ENCODE assay signal across 8 mouse cellular contexts in the genomic region with DNA sequence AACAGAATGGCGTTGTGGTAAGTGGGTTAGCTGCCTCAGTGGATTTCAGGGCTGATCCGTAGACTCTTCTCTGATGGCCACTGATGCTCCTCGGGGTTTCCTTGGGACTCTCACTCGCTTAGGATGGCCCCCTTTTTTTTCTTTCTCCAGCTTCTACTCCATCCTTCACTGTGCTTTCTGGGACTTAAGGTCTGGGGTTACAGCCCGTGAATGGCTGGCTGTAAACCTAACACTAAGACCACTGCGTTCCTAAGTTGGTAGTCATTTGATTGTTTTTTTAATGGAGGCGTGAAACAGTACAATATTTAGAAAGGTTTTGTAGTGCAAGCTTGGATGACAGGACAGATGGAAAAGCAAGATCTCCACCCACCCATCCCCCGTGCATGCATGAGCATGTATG. TPM values are rescaled to one million over a fixed set of nuclear protein-coding genes. Genes with fewer than 3 reads are reported as not detected.
DNase-seq lines count a peak whose midpoint lies in the region; ATAC-seq lines count a peak whose summit lies in the region.

No protein-coding gene starts in this region.

- no peak for DNase-seq in heart, adult 9 months (ENCODE audit: low spot score in 2 of 2)
- peak; percentile 29 for DNase-seq in brain, adult 2 months (ENCODE audit: low read depth, low spot score)
- DNase-seq in midbrain, embryonic 14.5 days: no peak
- no peak for DNase-seq in thymus, postnatal 14 days
- DNase-seq in right cerebral cortex, postnatal 4 days: no peak
- no peak for DNase-seq in kidney, postnatal 25 days

- peak overlapping the region; percentile 87 for H3K9ac ChIP-seq in heart, embryonic 13.5 days
- H3K9ac ChIP-seq in hindbrain, embryonic 12.5 days: peak overlapping the region; percentile 72
- H3K9ac ChIP-seq in midbrain, embryonic 14.5 days (replicated peaks; ENCODE audit: low read length): peak overlapping the region; percentile 55

- ATAC-seq in heart, embryonic 13.5 days (ENCODE audit: extremely low read depth, insufficient number of reproducible peaks, low FRiP score, low TSS enrichment): no peak
- no peak for ATAC-seq in hindbrain, embryonic 12.5 days (ENCODE audit: low FRiP score)
- no peak for ATAC-seq in midbrain, embryonic 14.5 days (ENCODE audit: low FRiP score, low TSS enrichment)

- H3K4me2 ChIP-seq in heart, embryonic 13.5 days: peak overlapping the region; percentile 88
- peak overlapping the region; percentile 84 for H3K4me2 ChIP-seq in hindbrain, embryonic 12.5 days (replicated peaks)
- peak overlapping the region; percentile 90 for H3K4me2 ChIP-seq in midbrain, embryonic 14.5 days (ENCODE audit: low read length)

- H3K9me3 ChIP-seq in heart, embryonic 13.5 days: no peaks in the 10 kb centered on the region
- no peaks in the 10 kb centered on the region for H3K9me3 ChIP-seq in hindbrain, embryonic 12.5 days (replicated peaks)
- H3K9me3 ChIP-seq in midbrain, embryonic 14.5 days (ENCODE audit: control insufficient read depth, low read length): no peaks in the 10 kb centered on the region

- no peaks in the 10 kb centered on the region for H3K36me3 ChIP-seq in heart, embryonic 13.5 days
- no peaks in the 10 kb centered on the region for H3K36me3 ChIP-seq in hindbrain, embryonic 12.5 days
- no peaks in the 10 kb centered on the region for H3K36me3 ChIP-seq in midbrain, embryonic 14.5 days (ENCODE audit: control insufficient read depth, insufficient read depth, low read length)

- no peaks in the 10 kb centered on the region; the same call in 1 of the 2 replicates for H3K27me3 ChIP-seq in heart, embryonic 13.5 days (replicated peaks)
- no peaks in the 10 kb centered on the region; the same call in 1 of the 2 replicates for H3K27me3 ChIP-seq in hindbrain, embryonic 12.5 days
- no peaks in the 10 kb centered on the region for H3K27me3 ChIP-seq in midbrain, embryonic 14.5 days (ENCODE audit: control insufficient read depth, insufficient read depth, low read length)

- 24% methylated on average over 8 of the region's 8 CpGs for WGBS in heart, embryonic 13.5 days
- WGBS in hindbrain, embryonic 12.5 days: 28% methylated on average over 8 of the region's 8 CpGs
- 24% methylated on average over 8 of the region's 8 CpGs for WGBS in midbrain, embryonic 14.5 days

- H3K27ac ChIP-seq in heart, embryonic 13.5 days (replicated peaks): peak overlapping the region; percentile 67; the same call in 1 of the 2 replicates
- peak overlapping the region; percentile 74; the same call in 1 of the 2 replicates for H3K27ac ChIP-seq in hindbrain, embryonic 12.5 days
- peak overlapping the region; percentile 63 for H3K27ac ChIP-seq in midbrain, embryonic 14.5 days (replicated peaks; ENCODE audit: low read depth, low read length)

- H3K4me3 ChIP-seq in heart, embryonic 13.5 days: peak overlapping the region; percentile 81
- H3K4me3 ChIP-seq in hindbrain, embryonic 12.5 days: peak overlapping the region; percentile 91
- peak overlapping the region; percentile 95 for H3K4me3 ChIP-seq in midbrain, embryonic 14.5 days (replicated peaks; ENCODE audit: low read depth, low read length)

- H3K4me1 ChIP-seq in heart, embryonic 13.5 days: peaks cover 17% of the 10 kb centered on the region
- peaks cover 11% of the 10 kb centered on the region for H3K4me1 ChIP-seq in hindbrain, embryonic 12.5 days
- peaks cover 11% of the 10 kb centered on the region for H3K4me1 ChIP-seq in midbrain, embryonic 14.5 days (ENCODE audit: control insufficient read depth, insufficient read depth, low read length)

RNA-seq across cellular contexts. Expression of a gene that starts 0.9 kb away (rescaled TPM):
- 22.0 and 23.5 TPM in 2 replicates for polyA plus RNA-seq in heart, embryonic 13.5 days (2015; fragmentation: Nextera tagmentation; extraction: Ambion mirVana)
- polyA plus RNA-seq in hindbrain, embryonic 12.5 days (2016; fragmentation: Nextera tagmentation; extraction: Ambion mirVana): 33.0 and 37.7 TPM in 2 replicates
- polyA plus RNA-seq in midbrain, embryonic 14.5 days (2014; fragmentation: Nextera tagmentation; extraction: Ambion mirVana): 28.4 and 33.2 TPM in 2 replicates

RNA-seq across cellular contexts. Expression of a gene that starts 52.5 kb away (rescaled TPM):
- polyA plus RNA-seq in heart, embryonic 13.5 days (2015; fragmentation: Nextera tagmentation; extraction: Ambion mirVana): 69.3 and 69.8 TPM in 2 replicates
- 69.3 and 75.5 TPM in 2 replicates for polyA plus RNA-seq in hindbrain, embryonic 12.5 days (2016; fragmentation: Nextera tagmentation; extraction: Ambion mirVana)
- polyA plus RNA-seq in midbrain, embryonic 14.5 days (2014; fragmentation: Nextera tagmentation; extraction: Ambion mirVana): 55.1 and 79.5 TPM in 2 replicates
